Mouse (Mus musculus) lung, embryonic 15.5 days (tissue): ENCODE measurements at regions not wholly inside any gene's neighbourhood (a gene's known extent, or its start where the extent isn't known, plus 50 kb on each side); places are given as distances from the start of the nearest gene placed in this dataset.

Experiments used
- ATAC-seq: fragments of 200-750 bp; cut with Nextera tagmentation; 2 replicates; pipeline ENCODE4 v1.8.0; 2017; ENCODE audit warnings: moderate number of reproducible peaks, borderline replicate concordance; ENCODE audit not compliant: low FRiP score, low TSS enrichment; ENCODE audit errors: extremely low read depth
- H3K27ac ChIP-seq: fragments of 300-500 bp; sonication (generic); 2 replicates; pipeline ENCODE4 v1.5.1; 2015; ENCODE audit warnings: moderate library complexity, mild to moderate bottlenecking, inconsistent platforms
- H3K27me3 ChIP-seq: fragments of 300-500 bp; sonication (generic); 2 replicates; pipeline ENCODE4 v1.6.1; 2015; ENCODE audit warnings: inconsistent platforms
- H3K36me3 ChIP-seq: fragments of 300-500 bp; sonication (generic); 2 replicates; pipeline ENCODE4 v1.6.1; 2015; ENCODE audit warnings: inconsistent platforms
- H3K4me1 ChIP-seq: fragments of 300-500 bp; sonication (generic); 2 replicates; pipeline ENCODE4 v1.6.1; 2015; ENCODE audit warnings: inconsistent platforms
- H3K4me2 ChIP-seq: fragments of 300-500 bp; sonication (generic); 2 replicates; pipeline ENCODE4 v1.6.1; 2015; ENCODE audit warnings: inconsistent platforms, mild to moderate bottlenecking, moderate library complexity
- H3K4me3 ChIP-seq: fragments of 300-500 bp; sonication (generic); 2 replicates; pipeline ENCODE4 v1.5.1; 2015; ENCODE audit warnings: mild to moderate bottlenecking, inconsistent platforms
- H3K9ac ChIP-seq: fragments of 300-500 bp; sonication (generic); 2 replicates; pipeline ENCODE4 v1.6.1; 2015; ENCODE audit warnings: inconsistent platforms
- H3K9me3 ChIP-seq: fragments of 300-500 bp; sonication (generic); 2 replicates; pipeline ENCODE4 v1.6.1; 2016; ENCODE audit warnings: inconsistent platforms
- WGBS: fragments of 180-500 bp; shearing (Covaris S2); methylation state at CpG from one replicate; pipeline ENCODE4 v1.1.7; 2015; 5-methylcytosine and 5-hydroxymethylcytosine counted together

GRCm38 (mm10) chr2:51047520-51047919, 101.4 kb downstream of the Rnd3 start:
- Histone ChIP-seq H3K4me3 (no peak overlapping the region), H3K27me3 (no peaks in the 10 kb centered on the region), H3K4me2 (no peak overlapping the region), H3K27ac (no peak overlapping the region), H3K9ac (no peak overlapping the region), H3K4me1 (no peaks in the 10 kb centered on the region), H3K9me3 (no peaks in the 10 kb centered on the region), H3K36me3 (no peaks in the 10 kb centered on the region)
- 76% methylated on average over 5 of the region's 5 CpGs for WGBS
- no peak for ATAC-seq

- no peak for ATAC-seq
- H3K27ac ChIP-seq, result no peak overlapping the region
- H3K36me3 ChIP-seq, result no peaks in the 10 kb centered on the region
- H3K4me3 ChIP-seq, result no peak overlapping the region
- no peaks in the 10 kb centered on the region for H3K27me3 ChIP-seq
- WGBS, result 83% methylated on average over 2 of the region's 2 CpGs
- H3K9me3 ChIP-seq, result no peaks in the 10 kb centered on the region
- no peak overlapping the region for H3K9ac ChIP-seq
- no peak overlapping the region for H3K4me2 ChIP-seq
- no peaks in the 10 kb centered on the region for H3K4me1 ChIP-seq
Measured at GRCm38 (mm10) chr2:51045626-51046025, 103.3 kb downstream of the Rnd3 start.

GRCm38 (mm10) chr2:51041101-51041500, 107.8 kb downstream of the Rnd3 start:
- Histone ChIP-seq H3K9me3 (no peaks in the 10 kb centered on the region), H3K36me3 (no peaks in the 10 kb centered on the region), H3K27me3 (no peaks in the 10 kb centered on the region), H3K4me1 (no peaks in the 10 kb centered on the region), H3K4me2 (no peak overlapping the region), H3K9ac (no peak overlapping the region), H3K4me3 (no peak overlapping the region), H3K27ac (no peak overlapping the region)
- ATAC-seq, result no peak
- 60% methylated on average over 7 of the region's 7 CpGs for WGBS

GRCm38 (mm10) chr2:51038685-51039084, 110.2 kb downstream of the Rnd3 start:
- Histone ChIP-seq H3K9me3 (no peaks in the 10 kb centered on the region), H3K4me3 (no peak overlapping the region), H3K27me3 (no peaks in the 10 kb centered on the region), H3K9ac (no peak overlapping the region), H3K27ac (no peak overlapping the region), H3K4me1 (no peaks in the 10 kb centered on the region), H3K36me3 (no peaks in the 10 kb centered on the region), H3K4me2 (no peak overlapping the region)
- ATAC-seq, result no peak
- WGBS, result 56% methylated on average over 6 of the region's 6 CpGs

GRCm38 (mm10) chr2:51036995-51037394, 111.9 kb downstream of the Rnd3 start:
- 68% methylated on average over 5 of the region's 5 CpGs for WGBS
- Histone ChIP-seq H3K27ac (no peak overlapping the region), H3K9ac (no peak overlapping the region), H3K4me2 (no peak overlapping the region), H3K27me3 (no peaks in the 10 kb centered on the region), H3K36me3 (no peaks in the 10 kb centered on the region), H3K4me1 (no peaks in the 10 kb centered on the region), H3K4me3 (no peak overlapping the region), H3K9me3 (no peaks in the 10 kb centered on the region)
- no peak for ATAC-seq

- no peak for ATAC-seq
- Histone ChIP-seq H3K36me3 (no peaks in the 10 kb centered on the region), H3K4me2 (no peak overlapping the region), H3K4me1 (no peaks in the 10 kb centered on the region), H3K9ac (no peak overlapping the region), H3K27ac (no peak overlapping the region), H3K27me3 (no peaks in the 10 kb centered on the region), H3K4me3 (no peak overlapping the region), H3K9me3 (no peaks in the 10 kb centered on the region)
- WGBS, result 78% methylated on average over 8 of the region's 8 CpGs
Measured at GRCm38 (mm10) chr2:51036190-51036755, 112.6 kb downstream of the Rnd3 start.

- Histone ChIP-seq H3K27ac (no peak overlapping the region), H3K9me3 (no peaks in the 10 kb centered on the region), H3K36me3 (no peaks in the 10 kb centered on the region), H3K4me2 (no peak overlapping the region), H3K4me3 (no peak overlapping the region), H3K4me1 (no peaks in the 10 kb centered on the region), H3K27me3 (no peaks in the 10 kb centered on the region), H3K9ac (no peak overlapping the region)
- WGBS, result 88% methylated on average over 7 of the region's 7 CpGs
- ATAC-seq, result no peak
Measured at GRCm38 (mm10) chr2:51033881-51034280, 115.0 kb downstream of the Rnd3 start.

- no peak overlapping the region for H3K4me2 ChIP-seq
- no peak for ATAC-seq
- no peaks in the 10 kb centered on the region for H3K4me1 ChIP-seq
- H3K36me3 ChIP-seq, result no peaks in the 10 kb centered on the region
- no peaks in the 10 kb centered on the region for H3K27me3 ChIP-seq
- no peak overlapping the region for H3K27ac ChIP-seq
- WGBS, result 74% methylated on average over 2 of the region's 2 CpGs
- H3K9ac ChIP-seq, result no peak overlapping the region
- H3K9me3 ChIP-seq, result no peaks in the 10 kb centered on the region
- H3K4me3 ChIP-seq, result no peak overlapping the region
Measured at GRCm38 (mm10) chr2:51022479-51022878, 126.4 kb downstream of the Rnd3 start.

- Histone ChIP-seq H3K4me3 (no peak overlapping the region), H3K9ac (no peak overlapping the region), H3K36me3 (no peaks in the 10 kb centered on the region), H3K4me2 (no peak overlapping the region), H3K9me3 (no peaks in the 10 kb centered on the region), H3K27me3 (no peaks in the 10 kb centered on the region), H3K4me1 (no peaks in the 10 kb centered on the region), H3K27ac (no peak overlapping the region)
- 29% methylated on average over 5 of the region's 5 CpGs for WGBS
- no peak for ATAC-seq
Measured at GRCm38 (mm10) chr2:51016129-51016402, 132.8 kb downstream of the Rnd3 start.

GRCm38 (mm10) chr2:51015360-51016128, 133.4 kb downstream of the Rnd3 start:
- H3K27ac ChIP-seq, result no peak overlapping the region
- no peak for ATAC-seq

GRCm38 (mm10) chr2:51014232-51014631, 134.7 kb downstream of the Rnd3 start:
- Histone ChIP-seq H3K4me1 (no peaks in the 10 kb centered on the region), H3K36me3 (no peaks in the 10 kb centered on the region), H3K27ac (no peak overlapping the region), H3K4me2 (no peak overlapping the region), H3K9me3 (no peaks in the 10 kb centered on the region), H3K27me3 (no peaks in the 10 kb centered on the region), H3K9ac (no peak overlapping the region), H3K4me3 (no peak overlapping the region)
- no peak for ATAC-seq

More at GRCm38 (mm10) chr2:51015360-51016128, 133.4 kb downstream of the Rnd3 start:
- WGBS, result 31% methylated on average over 7 of the region's 7 CpGs
- Histone ChIP-seq H3K36me3 (no peaks in the 10 kb centered on the region), H3K9me3 (no peaks in the 10 kb centered on the region), H3K27me3 (no peaks in the 10 kb centered on the region), H3K4me1 (no peaks in the 10 kb centered on the region), H3K9ac (no peak overlapping the region), H3K4me3 (no peak overlapping the region), H3K4me2 (no peak overlapping the region)

GRCm38 (mm10) chr2:51013090-51013489, 135.8 kb downstream of the Rnd3 start:
- H3K9ac ChIP-seq, result no peak overlapping the region
- H3K27ac ChIP-seq, result no peak overlapping the region
- no peak overlapping the region for H3K4me3 ChIP-seq
- 54% methylated on average over 2 of the region's 2 CpGs for WGBS
- H3K27me3 ChIP-seq, result no peaks in the 10 kb centered on the region
- no peaks in the 10 kb centered on the region for H3K4me1 ChIP-seq
- H3K36me3 ChIP-seq, result no peaks in the 10 kb centered on the region
- no peaks in the 10 kb centered on the region for H3K9me3 ChIP-seq
- no peak for ATAC-seq
- no peak overlapping the region for H3K4me2 ChIP-seq

- ATAC-seq, result no peak
- Histone ChIP-seq H3K27ac (no peak overlapping the region), H3K9ac (no peak overlapping the region), H3K4me3 (no peak overlapping the region), H3K4me2 (no peak overlapping the region), H3K9me3 (no peaks in the 10 kb centered on the region), H3K4me1 (no peaks in the 10 kb centered on the region), H3K27me3 (no peaks in the 10 kb centered on the region), H3K36me3 (no peaks in the 10 kb centered on the region)
- 57% methylated on average over 2 of the region's 2 CpGs for WGBS
Measured at GRCm38 (mm10) chr2:51008251-51008533, 140.7 kb downstream of the Rnd3 start.
